Mouse (Mus musculus) monocyte, adult 5-6 weeks (primary cell): ENCODE data around the gene Prkg1. TPM values are rescaled to one million over a fixed set of nuclear protein-coding genes. Genes with fewer than 3 reads are reported as not detected.
"Not testable (repeated sequence)": the region's sequence is repeated elsewhere in the genome, so short reads cannot be mapped to it uniquely, and the experiment has no call there.

ENCODE experiments used
- ATAC-seq: fragments of 153-309, 156-312 bp; replicated peaks from 2 replicates; pipeline ENCODE4 v1.8.0; 2017; ENCODE audit warnings: mild to moderate bottlenecking; ENCODE audit not compliant: low TSS enrichment, insufficient number of reproducible peaks, severe bottlenecking, poor library complexity, low FRiP score
- total RNA-seq: library from RNA; stranded (forward); fragments of 200-1000, 200-491, 200-594 nt; gene quantifications from 3 replicates; pipeline ENCODE4 v1.2.3, GENCODE M21; 2017

Gene Prkg1
- total RNA-seq, 1 experiment from 2014 or later, result 0.57 TPM

DNA sequence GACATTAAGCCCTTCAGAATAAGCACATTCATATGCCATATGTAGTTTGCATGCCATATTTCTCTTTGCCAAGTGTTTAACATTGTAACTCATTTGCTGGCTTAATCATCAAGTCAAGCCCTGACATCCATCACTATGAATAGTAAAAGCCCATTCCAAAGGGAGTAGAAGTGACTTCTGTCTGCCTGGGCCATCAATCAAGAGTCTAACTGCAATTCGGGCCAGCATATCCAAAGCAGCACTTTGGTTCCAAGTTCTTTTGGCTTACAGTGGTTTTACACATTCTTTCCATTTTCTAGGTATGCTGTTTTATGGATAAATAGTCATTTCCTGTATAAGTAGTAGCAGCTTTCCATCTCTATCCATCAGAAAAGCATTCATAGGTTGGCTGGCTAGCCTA, 409.9 kb downstream of the Prkg1 start:
- no peak for ATAC-seq

DNA sequence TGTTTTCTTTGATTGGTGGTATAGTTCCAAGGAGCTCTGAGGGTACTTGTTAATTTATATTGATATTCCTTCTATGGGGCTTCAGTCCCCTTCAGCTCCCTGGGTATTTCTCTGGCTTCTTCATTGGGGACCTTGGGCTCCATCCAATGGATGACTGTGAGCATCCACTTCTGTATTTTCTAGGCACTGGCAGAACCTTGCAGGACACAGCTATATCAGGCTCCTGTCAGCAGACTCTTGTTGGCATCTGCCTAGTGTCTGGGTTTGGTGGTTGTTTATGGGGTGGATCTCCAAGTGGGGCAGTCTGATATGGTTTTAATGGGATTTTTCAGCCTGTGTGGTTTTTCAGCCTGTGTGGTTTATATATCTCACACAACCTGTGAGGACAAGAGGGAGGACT, 412.0 kb downstream of the Prkg1 start:
- ATAC-seq, result not testable (repeated sequence)

DNA sequence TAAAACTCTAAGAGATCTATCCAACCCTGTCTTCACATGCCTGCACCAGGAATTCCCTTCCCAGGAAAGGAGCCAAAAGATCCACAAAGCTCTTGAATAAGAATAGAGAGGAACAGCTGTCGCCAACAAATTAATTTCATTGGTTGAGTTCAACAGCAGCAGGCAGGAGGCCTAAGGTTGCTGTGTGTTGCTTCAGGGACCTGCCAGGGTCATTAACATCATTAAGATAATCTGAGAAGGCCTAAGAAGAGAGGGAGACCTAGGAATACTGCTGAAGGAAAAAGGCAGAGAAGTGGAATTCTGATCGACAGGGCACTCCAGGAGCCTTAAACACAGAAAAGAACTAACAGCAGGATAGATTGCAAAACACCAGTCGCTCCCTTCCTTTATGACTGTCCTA, 413.0 kb downstream of the Prkg1 start:
- ATAC-seq, result no peak

GRCm38 (mm10) chr19:31342150-31342549, 422.7 kb downstream of the Prkg1 start:
- ATAC-seq, result peak; percentile 60; the same call in 1 of the 2 replicates

- no peak for ATAC-seq
Observed at GRCm38 (mm10) chr19:31340898-31341297, 423.9 kb downstream of the Prkg1 start.

GRCm38 (mm10) chr19:31338355-31339101, 426.3 kb downstream of the Prkg1 start:
- ATAC-seq, result no peak

DNA sequence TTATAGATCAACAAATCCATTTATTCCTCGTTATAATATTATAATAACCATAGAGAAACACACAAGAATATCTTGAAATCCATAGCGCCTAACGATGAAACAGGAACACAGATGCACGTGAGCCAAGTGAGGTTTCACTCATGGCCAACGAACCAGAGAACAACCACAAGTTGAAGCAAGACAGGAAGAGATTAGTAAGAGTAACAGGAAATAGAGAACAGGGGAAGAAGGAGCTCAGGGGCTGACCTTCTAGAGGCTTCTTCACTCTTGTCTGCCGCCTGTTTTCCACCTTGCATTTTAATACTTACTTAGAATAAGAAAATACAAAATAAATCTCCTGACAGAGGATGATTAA, 427.0 kb downstream of the Prkg1 start:
- ATAC-seq, result peak; percentile 68

GRCm38 (mm10) chr19:31337163-31337862, 427.5 kb downstream of the Prkg1 start:
- 0 out of 2 replicates have a peak, but pooled peaks have one; percentile 44 for ATAC-seq

GRCm38 (mm10) chr19:31336381-31336780, 428.5 kb downstream of the Prkg1 start:
- ATAC-seq, result no peak

DNA sequence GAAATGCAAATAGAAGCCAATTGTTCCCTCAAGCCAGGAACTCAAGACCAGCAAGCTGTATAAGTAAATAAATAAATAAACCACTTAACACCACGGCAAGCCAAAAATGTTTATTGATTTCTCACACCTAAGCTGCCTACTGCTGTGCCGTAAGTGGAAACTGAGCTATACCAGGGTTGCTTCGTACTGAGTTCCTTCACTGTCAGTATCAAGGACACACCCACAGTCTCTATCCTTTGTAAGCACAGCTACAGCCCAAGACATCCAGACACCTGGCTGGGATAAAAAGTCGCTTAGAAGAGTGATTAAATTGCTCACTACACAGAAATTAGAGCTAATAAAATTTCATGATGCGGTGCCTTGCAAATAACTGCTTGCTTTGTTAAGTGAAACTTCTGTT, 434.9 kb downstream of the Prkg1 start:
- ATAC-seq, result no peak

DNA sequence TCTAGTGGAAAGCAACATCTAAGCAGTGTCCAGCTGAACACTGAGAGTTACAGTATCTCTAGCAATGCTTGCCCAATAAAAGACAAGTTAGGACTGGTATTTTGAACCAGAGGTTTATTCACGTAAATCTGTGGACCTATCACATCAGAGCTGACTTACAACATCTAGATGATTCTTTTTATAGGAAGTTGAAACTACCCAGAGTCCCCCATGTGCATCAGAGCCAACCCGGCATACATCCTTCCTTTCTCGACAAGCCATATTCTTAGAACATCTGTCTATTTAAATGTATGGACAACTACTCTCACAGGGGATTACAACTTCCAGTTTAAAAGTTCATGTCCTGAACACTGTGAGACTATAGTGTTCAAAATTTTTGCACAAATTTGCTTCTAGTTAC, 460.1 kb downstream of the Prkg1 start:
- ATAC-seq, result no peak

DNA sequence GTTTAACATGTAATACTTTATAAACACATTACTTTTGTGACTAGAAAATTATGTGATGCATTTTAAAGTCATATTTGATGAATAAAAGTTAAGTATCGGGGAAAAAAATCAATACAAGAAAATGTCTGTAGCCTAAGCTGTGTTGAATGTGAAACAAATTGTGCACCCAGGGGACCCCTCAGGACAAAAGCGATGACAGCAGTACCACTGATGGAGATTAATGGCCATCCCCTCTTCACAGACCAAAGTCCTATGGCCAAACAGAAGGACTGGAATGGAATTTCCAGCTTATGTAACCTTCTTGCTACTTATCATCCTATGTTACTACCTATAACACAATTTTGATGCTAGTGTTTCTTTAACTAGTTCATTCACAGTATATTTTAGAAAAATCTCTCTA, 473.6 kb downstream of the Prkg1 start:
- ATAC-seq, result no peak

- ATAC-seq, result no peak
Observed at GRCm38 (mm10) chr19:31284581-31284980, 480.3 kb downstream of the Prkg1 start.

DNA sequence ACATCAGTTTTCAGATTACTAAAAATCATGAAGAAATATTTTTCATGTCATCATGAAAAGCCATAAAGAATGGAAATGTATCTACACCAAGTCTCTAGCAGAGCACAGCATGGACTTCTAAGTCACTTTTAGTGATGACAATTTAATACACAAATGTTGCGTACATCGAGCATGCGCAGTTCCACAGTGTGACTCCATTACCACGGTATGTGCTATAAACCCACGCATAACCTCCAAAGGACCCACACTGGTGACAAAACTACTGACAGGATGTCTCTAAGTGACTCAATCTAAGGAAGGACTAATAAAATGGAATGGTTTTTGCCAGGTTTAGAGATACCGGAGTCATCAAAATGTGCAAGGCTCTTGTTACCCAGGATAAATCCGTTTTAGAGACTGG, 480.7 kb downstream of the Prkg1 start:
- ATAC-seq, result no peak

GRCm38 (mm10) chr19:31283617-31284016, 481.2 kb downstream of the Prkg1 start:
- no peak for ATAC-seq

GRCm38 (mm10) chr19:31279797-31280486, 484.9 kb downstream of the Prkg1 start:
- ATAC-seq, result no peak

- ATAC-seq, result no peak
Observed at GRCm38 (mm10) chr19:31262438-31262837, 502.4 kb downstream of the Prkg1 start.

- ATAC-seq, result no peak
Observed at GRCm38 (mm10) chr19:31260494-31260893, 504.3 kb downstream of the Prkg1 start.

- no peak for ATAC-seq
Observed at GRCm38 (mm10) chr19:31255780-31256179, 509.1 kb downstream of the Prkg1 start.

DNA sequence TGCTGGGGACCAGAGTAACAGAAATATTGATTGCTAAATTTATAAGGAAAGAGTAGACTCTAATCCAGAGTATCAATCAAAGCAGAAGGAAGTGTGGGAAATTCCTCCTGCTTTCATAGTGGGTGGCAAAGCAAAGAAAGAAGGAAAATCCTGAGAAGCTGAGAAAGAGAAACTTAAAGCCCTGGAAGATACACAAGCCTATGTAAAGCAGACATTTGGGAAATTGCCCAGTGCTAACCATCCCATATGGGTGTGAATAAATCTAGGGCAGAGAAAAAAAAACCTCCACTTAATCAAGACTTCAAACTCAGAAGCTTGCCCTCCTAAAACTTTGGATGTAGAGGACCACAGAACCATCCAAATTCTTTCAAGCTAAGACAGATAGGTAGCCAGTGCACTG, 532.4 kb downstream of the Prkg1 start:
- ATAC-seq, result no peak
